Mouse (Mus musculus) lung, postnatal 4 days (tissue): ENCODE measurements around the gene Arfgap2.

Experiments
- DNase-seq, 2 experiments: peaks; one replicate each; pipeline ENCODE4 v3.0.0; 2021

Arfgap2 gene

DNA sequence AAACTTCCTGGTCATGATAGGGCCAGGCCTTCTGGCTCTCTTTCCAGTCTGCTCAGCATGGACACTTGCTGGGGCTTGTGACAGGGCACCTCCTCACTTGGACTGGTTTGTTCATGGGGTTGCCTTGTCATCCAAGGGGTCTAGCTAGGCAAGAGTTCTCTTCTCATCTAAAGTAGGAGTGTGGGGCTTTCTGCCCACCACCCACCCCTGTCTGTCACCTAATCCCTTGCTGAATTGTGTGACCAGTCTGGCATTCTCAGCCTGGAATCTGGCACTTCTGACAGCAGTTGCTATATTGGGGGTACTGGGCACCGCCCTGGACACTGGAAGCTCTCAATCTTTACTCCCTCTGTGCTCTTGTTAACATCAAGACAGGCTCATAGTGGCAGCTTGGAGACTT, 5.3 kb upstream of the Arfgap2 start:
- DNase-seq: no peak

DNA sequence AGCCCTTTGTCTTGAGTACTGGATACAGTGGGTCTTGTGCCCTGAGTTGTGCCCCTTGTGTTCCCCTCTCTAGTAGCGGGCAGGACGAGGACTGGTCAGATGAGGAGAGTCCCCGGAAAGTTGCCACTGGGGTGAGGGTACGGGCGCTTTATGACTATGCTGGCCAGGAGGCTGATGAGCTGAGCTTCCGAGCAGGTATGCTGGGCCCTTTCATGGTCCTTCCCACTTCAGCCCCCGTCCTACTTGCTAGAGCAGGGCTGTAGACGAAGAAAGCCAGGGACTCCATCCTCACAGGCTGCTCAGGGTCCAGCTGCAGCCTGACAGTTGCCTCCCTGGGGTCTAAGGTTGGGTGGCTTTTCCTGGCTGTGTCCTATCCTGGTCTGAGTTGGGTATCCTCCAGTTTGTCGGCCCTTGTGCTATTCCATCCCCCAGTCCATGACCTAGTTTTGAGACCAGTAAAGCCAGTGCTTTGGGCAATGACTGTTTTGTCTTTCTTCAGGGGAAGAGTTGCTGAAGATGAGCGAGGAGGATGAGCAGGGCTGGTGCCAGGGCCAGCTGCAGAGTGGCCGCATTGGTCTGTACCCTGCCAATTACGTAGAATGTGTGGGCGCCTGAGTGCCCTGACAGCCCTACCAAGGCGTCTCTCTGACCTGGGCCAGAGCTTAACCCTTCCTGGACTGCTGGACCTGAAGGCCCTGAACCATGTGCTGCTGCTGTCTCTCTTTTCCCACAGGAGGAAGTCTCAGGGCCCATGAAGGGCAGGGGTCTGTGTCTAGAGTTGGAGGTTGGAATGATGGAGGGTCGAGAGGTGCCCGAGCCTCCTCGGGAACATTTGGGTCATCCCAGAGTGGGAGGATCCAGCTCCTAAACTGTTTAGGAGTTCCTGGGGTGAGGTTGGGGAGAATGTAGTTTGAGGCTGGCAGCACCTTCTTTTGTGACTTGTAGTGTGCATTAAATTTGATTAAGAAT, 798 bp upstream of the Arfgap2 start:
- DNase-seq: no peak

DNA sequence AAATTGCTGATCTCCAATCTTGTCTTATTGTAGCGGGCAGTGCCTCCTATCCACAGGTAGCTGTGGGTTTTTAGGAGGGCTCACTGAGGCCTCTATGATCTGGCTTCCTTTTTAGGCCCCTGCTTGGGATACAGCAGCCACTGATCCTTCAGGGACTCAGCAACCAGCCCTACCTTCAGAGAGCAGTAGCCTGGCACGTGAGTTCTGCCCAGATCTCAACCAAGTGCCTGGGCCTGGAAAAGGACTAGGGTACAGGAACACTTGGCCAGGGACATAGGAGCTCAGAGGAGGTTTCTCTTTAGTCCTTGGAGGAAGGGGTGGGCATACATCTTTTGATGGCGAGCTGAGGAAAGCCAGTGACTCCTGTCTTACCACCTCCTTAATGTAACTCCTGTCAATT, 3.3 kb downstream of the Arfgap2 start:
- no peak for DNase-seq

DNA sequence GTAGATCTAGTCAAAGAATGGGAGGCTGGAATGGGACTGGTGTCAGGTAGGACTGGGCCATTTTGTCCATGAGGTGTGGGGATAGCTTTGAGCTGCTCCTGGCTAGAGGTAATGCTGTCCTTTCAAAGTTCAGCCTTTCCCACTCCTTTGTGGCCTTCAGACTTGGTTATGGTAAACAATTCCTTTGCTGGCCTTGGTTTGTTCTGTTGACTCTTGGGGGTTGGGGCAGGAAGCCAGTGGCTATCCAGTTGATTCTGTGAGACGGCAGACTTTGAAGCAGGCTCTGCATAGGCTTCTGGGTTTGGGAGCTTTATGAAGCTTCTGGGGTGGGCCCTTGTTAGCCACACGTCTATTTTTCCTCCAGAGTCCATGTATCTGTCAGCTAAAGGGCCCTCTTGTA, 3.9 kb downstream of the Arfgap2 start:
- DNase-seq: no peak

DNA sequence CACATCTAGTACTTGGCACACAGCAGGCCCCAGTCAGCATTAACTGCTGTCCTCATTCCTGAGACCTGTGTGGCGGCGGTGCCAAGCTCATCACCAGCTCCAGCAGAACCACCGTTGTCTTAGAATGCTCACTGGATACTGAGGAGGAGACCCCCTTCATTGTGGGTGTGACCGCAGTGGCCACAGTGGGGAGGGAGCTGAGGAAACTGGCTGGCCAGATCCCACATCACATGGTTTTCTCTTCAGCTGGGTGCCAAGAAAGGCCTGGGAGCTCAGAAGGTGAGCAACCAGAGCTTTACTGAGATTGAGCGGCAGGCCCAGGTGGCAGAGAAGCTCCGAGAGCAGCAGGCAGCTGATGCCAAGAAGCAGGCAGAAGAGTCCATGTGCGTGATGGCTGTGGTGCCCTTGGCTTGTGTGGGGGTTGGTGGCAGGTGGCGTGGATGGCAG, 4.9 kb downstream of the Arfgap2 start:
- no peak for DNase-seq

DNA sequence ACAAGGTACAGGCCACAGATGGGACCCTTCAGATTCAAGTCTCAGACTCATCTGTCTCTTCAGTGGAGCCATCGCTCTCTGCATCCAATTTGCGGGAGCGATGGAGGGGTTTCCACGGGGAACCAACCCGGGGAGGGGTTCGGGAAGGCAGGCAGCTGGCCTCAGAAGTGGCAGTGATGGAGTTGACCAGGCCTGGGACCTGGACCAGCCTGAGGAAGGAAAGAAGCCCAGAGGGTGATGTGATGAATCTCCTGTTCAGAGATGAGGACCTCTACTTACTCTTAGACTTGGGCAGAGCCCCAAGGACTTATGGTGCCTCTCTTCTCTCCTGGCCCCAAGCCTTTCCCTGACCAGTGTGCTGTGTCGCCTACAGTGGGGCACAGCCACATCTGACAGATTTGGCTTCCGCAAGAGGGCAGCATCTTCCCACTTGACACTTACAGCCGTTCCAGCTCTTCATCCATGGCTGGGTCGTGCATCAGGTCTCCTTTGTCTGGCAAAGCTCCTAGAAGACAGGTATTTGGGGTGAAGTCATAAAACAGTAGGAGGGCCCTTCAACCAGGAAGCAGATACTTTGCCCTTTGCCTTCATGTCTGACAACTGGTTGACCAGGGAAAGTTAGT, 14.1 kb downstream of the Arfgap2 start:
- peak; percentile 63 to 70 for DNase-seq

DNA sequence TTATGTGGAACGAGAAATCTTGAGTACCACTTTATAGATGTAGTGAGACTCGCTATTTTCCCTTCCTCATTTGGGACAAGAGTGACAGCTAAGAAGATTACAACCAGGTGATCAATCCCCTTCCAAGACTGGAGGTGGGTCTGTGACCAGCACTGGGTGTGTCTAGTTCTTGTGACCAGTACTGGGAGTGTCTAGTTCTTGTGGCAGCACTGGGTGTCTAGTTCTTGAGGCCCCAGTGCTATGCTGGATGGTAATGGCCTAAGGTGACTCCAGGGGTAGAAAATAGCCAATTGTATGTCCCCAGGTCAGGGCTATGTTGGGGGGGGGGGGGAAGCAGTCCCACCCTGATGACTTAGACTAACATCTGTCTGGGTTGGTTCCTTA, 14.6 kb downstream of the Arfgap2 start:
- no peak for DNase-seq

DNA sequence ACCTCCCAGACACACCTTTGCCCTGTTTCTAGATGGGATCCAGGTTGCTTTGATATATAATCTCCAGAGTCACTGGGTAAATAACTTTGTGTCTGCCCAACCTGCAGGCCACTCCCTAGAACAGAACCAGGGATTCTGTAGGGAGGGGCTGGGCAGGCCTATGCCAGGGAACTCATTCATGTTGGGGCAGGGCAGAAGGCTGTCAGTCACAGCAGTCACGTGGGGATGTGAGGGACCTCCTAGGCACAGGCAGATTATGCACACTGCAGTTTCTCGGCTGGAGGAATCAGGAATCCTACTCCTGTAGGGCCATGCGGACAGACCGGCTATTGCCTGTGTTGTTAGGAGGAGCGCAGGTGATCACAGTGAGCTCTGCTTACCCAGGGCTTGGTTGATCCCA, 16.6 kb downstream of the Arfgap2 start:
- DNase-seq: peak in 1 of 2 experiments; percentile 49

DNA sequence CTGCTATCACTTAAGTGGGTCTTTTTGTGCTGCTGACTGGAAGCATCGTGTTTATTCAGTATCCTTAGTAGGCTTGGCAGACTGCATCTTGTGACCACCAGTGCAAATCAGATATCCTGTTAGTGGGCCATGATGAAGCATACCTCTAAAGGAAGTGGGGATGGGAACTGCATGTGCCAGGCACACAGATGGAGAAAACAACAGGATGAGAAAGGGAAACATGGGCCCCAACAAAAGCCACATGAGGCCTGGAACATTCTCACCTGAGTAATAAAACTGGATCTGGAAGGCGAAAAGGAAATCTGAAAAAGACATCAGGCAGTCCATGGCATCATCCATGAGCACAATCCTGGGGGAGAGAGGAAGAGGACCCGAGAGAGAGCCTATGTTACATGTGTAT, 19.2 kb downstream of the Arfgap2 start:
- DNase-seq: no peak

DNA sequence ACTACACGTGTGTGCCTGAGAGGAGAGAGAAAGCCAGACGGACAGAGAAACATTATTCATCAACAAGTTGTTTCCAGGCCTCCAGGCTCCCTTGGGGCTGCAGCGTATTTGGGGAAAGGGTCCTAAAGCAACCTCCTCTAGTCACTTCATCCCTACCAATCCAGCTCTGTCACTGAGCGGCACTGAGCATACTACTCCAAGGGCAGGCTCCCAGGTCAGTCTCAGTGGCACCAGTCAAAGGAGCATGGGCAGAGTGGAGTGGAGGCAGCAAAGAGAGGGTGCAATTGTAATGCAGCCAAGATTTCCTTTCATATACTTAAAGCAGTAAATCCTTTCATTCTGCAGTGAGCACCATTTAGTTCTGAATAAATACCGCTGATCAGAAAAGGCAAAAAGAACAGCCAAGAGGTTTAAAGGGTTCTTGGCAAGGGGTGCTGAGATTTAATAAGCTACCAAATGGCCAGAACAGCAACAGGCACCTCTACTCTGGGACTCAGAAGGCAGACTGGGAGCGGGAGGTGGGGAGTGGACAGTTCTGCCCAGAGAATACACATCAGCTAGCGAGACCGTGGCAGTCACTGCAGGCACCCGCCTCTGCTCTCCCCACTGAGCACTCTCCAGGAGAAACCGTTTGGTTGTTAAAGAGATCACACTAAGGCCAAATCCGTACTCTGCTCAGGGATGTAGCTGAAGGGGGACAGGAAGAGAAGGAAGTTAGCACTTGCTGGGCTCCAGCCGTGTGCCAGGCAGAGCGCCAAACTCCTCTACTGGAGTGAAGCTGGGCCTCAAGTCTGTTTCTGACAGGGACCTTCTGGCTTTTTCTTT, 19.8 kb downstream of the Arfgap2 start:
- peak; percentile 54 to 79 for DNase-seq

DNA sequence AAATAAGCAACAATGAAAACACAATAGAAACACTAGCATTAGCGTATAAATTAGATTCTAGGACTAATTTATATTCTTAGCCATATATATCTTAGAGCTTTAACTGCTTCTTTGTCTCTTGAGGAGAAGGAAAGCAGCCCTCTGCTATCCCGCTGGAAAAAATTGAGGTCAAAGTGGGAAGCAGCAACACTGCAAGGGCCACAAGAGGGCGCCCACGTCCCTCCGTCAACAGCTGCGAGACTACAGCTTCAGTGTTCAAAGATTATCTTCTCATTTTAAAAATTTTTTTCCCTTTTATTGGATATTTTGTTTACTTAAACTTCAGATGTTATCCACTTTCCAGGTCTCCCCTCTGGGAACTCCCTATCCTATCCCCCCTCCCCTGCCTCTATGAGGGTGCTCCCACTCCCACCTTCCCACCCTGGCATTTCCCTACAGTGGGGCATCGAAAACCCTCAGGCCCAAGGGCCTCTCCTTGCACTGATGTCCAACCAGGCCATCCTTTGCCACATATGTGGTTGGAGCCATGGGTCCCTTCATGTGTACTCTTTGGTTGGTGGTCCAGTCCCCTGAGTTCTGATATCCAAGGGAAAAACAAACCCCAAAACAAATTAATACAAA, 21.2 kb downstream of the Arfgap2 start:
- peak; percentile 83 to 87 for DNase-seq

DNA sequence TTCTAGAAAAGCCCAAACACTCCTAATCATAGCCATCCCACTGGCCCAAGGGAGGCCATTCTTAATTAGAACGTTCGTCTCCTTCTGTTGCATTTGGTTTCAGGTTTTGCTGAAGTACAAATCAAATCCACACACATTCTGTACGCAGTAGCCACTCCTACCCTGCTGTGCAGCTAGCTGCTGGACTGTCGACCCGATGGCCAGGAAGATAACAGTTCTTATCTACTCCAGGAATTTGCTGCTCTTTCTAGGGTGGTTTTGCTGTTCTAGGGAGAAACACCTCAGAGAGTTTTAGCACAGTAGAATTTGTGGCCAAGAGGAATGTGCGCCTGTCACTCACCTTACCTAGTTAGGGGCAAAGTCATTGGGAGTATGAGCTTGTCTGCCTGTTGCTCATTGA, 22.8 kb downstream of the Arfgap2 start:
- no peak for DNase-seq

DNA sequence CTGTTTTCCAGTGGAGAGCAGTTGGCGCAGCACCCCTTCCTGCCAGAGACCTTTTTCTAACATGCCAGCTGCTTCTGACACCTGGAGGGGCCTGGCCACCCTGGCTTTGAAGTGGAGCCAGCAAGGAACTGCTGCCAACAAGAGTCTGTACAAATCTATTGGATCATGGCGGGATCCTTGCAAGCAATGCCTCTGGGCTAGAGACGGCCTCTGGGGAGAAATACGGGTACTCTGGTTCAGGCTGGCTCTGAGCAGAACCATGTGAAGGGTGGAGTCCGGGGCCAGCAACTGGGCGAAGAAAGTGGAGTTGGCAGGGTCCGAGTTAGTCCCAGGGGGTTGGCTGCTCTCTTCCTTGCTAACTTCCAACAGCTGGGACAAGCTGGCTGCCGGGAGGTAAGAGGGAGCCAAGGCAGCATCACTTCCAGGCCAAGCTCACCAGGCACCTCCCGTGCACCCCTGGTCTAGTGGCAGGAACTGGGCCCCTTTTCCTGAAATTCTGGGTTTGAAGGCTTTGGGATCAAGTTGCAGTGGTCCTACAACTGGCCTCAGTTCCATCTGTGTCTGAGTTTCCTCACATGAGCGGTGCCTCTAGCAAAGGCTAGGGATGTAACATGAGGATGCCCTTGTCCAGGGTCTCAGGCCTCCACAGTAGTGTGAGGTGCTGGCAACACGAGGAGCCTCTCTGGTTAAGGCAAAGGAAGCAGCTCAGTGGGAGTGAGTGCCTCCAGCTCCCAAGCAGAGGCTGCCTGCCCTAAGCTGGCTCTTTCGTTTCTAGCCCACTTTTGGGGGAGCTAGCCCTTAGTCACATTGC, 26.6 kb downstream of the Arfgap2 start:
- peak; percentile 41 to 80 for DNase-seq

DNA sequence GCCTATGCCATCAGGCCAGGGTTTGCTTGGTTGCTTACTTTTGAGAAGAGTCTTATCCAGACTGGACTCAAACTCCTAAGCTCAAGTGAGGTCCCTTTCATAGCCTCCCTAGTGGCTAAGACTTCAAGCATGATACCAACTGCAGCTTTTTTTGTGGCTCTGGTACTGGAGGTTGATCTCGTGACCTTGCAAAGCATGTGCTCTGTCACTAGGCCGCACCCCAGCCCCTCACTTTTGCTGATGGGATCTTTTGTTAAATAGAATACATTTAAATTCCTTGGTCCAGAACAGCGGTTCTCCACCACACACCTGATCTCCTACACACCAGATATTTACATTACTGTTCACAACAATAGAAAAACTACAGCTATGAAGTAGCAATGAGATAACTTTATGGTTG, 29.5 kb downstream of the Arfgap2 start:
- DNase-seq: no peak

DNA sequence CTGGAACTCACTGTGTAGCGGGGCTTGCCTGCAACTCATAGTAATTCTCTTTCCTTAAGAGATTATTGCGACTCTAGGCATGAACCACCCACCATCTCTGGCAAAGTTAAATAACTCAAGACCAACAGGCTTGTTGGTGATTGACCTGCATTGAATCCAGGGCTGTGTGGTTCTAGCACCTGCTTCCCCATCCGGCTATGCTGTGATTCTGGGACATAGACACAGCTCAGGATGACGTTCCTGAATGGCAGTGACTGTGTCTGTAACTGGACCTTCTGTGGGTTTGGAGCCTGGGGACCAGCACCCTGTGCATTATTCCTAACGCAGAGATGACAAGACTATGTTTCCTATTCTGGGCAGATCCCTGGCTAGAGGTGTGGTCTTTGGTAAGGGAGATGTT, 31.1 kb downstream of the Arfgap2 start:
- no peak for DNase-seq

DNA sequence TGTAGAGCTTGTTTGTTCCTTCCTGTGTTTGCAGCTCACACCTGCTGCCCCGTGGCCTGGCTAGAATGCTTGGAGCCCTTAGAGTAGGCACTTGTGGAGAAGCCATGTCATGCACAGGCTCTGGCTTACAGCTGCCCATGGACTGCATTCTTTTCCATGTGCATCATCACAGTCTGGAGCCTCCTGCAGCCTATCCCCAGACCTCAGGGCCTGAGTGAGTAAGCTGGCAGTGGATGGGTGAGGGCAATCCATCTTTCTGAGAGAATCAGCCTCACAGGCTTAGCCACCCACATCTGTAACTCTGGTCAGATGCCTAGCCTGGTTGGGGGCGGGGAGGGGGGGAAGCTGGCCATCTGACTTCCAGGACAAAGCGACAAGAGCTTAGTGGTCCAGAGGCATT, 34.4 kb downstream of the Arfgap2 start:
- DNase-seq: peak; percentile 49 to 76

DNA sequence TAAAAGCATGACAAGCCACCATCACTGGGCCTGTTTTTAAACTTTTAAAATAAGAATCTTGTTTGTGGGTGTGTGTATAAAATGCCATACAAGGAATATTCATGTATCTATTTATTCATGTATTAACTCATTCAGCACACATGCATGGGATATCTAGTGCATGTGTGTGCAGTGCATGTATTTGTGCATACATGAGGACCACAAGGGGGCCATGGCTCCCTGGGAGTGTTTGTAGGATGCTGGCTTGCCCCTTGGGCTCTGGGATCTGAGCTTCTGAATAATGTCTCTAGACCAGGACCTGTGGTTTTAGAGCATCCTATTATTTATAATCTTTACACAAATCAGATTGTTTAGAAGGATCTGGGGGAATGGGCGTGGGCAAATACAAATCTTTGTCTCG, 36.0 kb downstream of the Arfgap2 start:
- DNase-seq: no peak

DNA sequence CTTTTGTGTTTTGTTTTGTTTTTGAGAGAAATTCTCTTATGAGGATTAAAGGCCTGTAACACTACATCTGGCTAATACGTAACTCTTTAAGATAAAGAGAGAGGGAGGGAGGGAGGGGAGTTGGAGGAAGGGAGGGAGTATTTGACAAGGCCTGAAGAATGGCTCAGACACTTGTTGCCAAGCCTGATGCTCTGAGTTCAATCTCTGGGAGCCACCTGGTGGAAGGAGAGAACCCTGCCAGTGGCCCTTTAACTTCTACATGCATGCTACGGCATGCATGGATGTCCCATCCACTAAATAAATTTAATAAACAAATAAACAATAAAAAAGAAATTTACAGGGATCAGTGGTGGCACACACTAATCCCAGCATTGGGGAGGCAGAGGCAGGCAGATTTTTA, 37.1 kb downstream of the Arfgap2 start:
- DNase-seq: no peak

DNA sequence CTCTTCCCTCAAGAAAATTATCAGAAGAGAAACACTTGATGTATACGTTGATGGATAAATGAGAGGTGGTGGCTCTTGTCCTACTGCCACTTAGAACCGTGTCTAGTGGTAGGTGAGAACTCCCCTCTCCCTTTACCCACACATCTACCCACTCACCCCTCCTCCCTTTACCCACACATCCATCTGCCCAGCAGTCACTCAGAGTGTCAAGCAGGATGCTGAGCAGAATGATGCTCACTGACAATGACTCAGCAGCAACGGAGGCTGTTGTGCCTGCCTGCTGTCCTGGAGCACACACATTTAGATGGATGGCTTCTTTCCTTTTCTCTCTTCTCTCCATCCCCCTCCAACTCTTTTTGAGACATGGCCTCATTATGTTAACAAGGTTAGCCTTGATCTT, 38.1 kb downstream of the Arfgap2 start:
- DNase-seq: no peak

DNA sequence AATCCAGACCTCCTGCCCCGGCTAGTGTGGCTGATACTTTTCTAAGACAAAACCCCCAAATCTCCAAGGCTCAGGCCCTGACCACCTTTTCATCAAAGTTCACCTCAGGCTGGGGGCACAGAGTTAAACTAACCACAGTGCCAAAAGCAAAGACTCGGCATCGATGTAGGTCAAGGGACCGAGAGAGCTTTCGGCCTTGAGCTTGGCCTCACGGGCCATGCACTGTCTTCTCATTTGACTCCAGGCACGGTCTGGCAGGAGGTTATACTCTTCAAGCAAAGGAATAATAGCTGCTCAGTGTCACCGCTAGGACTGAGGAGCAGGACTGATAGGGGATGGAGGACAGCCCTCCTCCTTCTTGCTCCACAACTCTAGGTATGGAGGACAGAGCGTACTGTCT, 41.2 kb downstream of the Arfgap2 start:
- DNase-seq: no peak

DNA sequence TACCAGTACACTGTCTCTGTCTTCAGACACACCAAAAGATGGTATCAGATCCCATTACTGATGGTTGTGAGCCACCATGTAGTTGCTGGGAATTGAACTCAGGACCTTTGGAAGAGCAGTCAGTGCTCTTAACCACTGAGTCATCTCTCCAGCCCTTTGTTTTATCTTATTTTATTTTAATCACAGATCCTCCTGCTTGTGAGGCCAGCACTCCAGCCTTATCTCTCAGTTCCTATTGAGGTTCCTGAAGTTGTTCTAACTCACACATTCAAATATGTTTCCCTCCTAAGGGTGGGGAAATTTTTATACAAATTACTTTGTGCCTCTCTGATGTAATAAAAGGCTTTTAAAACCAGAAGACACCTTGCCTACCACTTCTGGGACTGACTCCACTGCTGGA, 41.8 kb downstream of the Arfgap2 start:
- DNase-seq: no peak

DNA sequence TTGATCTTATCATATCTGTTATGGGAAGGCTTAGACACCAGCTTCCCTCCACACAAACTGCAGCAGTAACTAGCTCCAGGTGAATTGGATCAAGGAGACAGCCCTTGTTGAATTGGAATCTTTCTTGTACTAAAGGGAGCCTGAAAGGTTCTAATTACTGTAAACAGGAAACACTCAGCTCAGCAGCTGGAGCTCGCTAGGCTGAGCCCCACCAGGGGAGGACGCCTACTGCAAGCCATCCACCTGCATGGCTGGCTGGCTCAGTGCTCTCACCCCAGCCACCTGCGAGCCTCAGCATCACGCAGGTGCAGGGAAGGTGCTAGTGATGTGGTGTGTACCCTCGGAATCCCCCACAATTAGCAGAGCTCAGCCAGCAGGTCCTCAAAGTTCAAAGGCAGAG, 43.9 kb downstream of the Arfgap2 start:
- DNase-seq: no peak
